Mouse (Mus musculus) limb, embryonic 14.5 days (tissue): ENCODE data around the gene Fam71b. TPM values are rescaled to one million over a fixed set of nuclear protein-coding genes. Genes with fewer than 3 reads are reported as not detected.

Experiments used
- ATAC-seq: fragments of 200-750 bp; cut with Nextera tagmentation; 2 replicates; pipeline ENCODE4 v1.8.0; 2017; ENCODE audit warnings: low read depth, moderate number of reproducible peaks, moderate TSS enrichment; ENCODE audit not compliant: low FRiP score
- DNase-seq: peaks from one replicate; pipeline ENCODE4 v3.0.0-alpha.2; 2015; ENCODE audit warnings: low spot score
- H3K27ac ChIP-seq: fragments of 300-500 bp; sonication (generic); replicated peaks from 2 replicates; pipeline ENCODE4 v1.5.1; 2014; ENCODE audit warnings: low read depth, mild to moderate bottlenecking, low read length, moderate library complexity, mixed read lengths
- H3K27me3 ChIP-seq: fragments of 300-500 bp; sonication (generic); 2 replicates; pipeline ENCODE4 v1.6.1; 2014; ENCODE audit warnings: low read length, mixed read lengths; ENCODE audit not compliant: control insufficient read depth, insufficient read depth
- H3K36me3 ChIP-seq: fragments of 300-500 bp; sonication (generic); 2 replicates; pipeline ENCODE4 v1.6.1; 2014; ENCODE audit warnings: mild to moderate bottlenecking, low read length, moderate library complexity, mixed read lengths; ENCODE audit not compliant: control insufficient read depth, insufficient read depth
- H3K4me1 ChIP-seq: fragments of 300-500 bp; sonication (generic); 2 replicates; pipeline ENCODE4 v1.6.1; 2014; ENCODE audit warnings: antibody characterized with exemption, low read length, mixed read lengths; ENCODE audit not compliant: control insufficient read depth, insufficient read depth
- H3K4me2 ChIP-seq: fragments of 300-500 bp; sonication (generic); replicated peaks from 2 replicates; pipeline ENCODE4 v1.6.1; 2014; ENCODE audit warnings: low read depth, mild to moderate bottlenecking, low read length, moderate library complexity; ENCODE audit not compliant: severe bottlenecking
- H3K4me3 ChIP-seq: fragments of 300-500 bp; sonication (generic); replicated peaks from 2 replicates; pipeline ENCODE4 v1.5.1; 2014; ENCODE audit warnings: low read length
- H3K9ac ChIP-seq: fragments of 300-500 bp; sonication (generic); 2 replicates; pipeline ENCODE4 v1.6.1; 2014; ENCODE audit warnings: mild to moderate bottlenecking, low read depth, low read length, moderate library complexity; ENCODE audit not compliant: severe bottlenecking
- H3K9me3 ChIP-seq: fragments of 300-500 bp; sonication (generic); 2 replicates; pipeline ENCODE4 v1.6.1; 2016; ENCODE audit warnings: low read length; ENCODE audit not compliant: control insufficient read depth
- POLR2A ChIP-seq: fragments of 200-500 bp; IDR thresholded peaks from 2 replicates; pipeline ENCODE4 v1.8.0; 2012; ENCODE audit warnings: inconsistent platforms, mild to moderate bottlenecking, moderate library complexity, borderline replicate concordance; ENCODE audit not compliant: insufficient read depth, insufficient read length; ENCODE audit errors: extremely low read depth
- WGBS: fragments of 180-500 bp; shearing (Covaris S2); extraction: QIAGEN DNeasy Blood & Tissue Kit; methylation state at CpG from one replicate; pipeline ENCODE4 v1.1.7; 2014; 5-methylcytosine and 5-hydroxymethylcytosine counted together
- polyA plus RNA-seq, 2 experiments: library from polyadenylated mRNA; depleted of rRNA in 1 of 2; stranded (reverse) in 1 of 2; unstranded in 1 of 2; fragments of >200 nt; fragmentation: Nextera tagmentation in 1 of 2; extraction: Ambion mirVana in 1 of 2; gene quantifications; 2 replicates each; pipeline versions ENCODE4 v1.2.1 to v1.2.3; 2012 to 2014

The Fam71b gene
- polyA plus RNA-seq, 2 experiments: not detected

DNA sequence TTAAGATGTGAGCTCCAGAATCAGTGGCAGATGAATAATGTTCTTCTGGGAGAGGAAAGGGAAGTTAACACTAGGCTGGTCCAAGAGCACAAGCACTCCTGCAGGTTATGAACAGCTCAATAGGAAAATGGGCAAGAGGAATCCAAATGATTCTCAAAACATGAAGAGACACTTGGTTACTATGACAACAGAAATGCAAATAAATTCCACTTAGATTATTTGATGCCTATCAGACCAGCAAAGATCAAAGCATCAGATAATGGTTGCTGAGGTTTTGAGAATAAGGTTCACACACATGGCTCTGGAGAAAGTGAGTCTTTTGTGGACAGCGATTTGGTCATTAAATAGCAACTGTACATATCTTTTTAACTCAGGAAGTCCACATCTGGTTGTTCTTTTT is 19.0 kb upstream of the Fam71b start:
- TF ChIP-seq POLR2A: no peak
- no peaks in the 10 kb centered on the region for H3K9me3 ChIP-seq
- no peaks in the 10 kb centered on the region for H3K36me3 ChIP-seq
- DNase-seq (no peak), ATAC-seq (no peak)
- H3K27me3 ChIP-seq: no peaks in the 10 kb centered on the region
- no peaks in the 10 kb centered on the region for H3K4me1 ChIP-seq
- H3K9ac ChIP-seq: no peak overlapping the region
- H3K4me3 ChIP-seq: no peak overlapping the region
- 85% methylated on average over 1 of the region's 1 CpGs for WGBS
- no peak overlapping the region for H3K27ac ChIP-seq
- H3K4me2 ChIP-seq: no peak overlapping the region

DNA sequence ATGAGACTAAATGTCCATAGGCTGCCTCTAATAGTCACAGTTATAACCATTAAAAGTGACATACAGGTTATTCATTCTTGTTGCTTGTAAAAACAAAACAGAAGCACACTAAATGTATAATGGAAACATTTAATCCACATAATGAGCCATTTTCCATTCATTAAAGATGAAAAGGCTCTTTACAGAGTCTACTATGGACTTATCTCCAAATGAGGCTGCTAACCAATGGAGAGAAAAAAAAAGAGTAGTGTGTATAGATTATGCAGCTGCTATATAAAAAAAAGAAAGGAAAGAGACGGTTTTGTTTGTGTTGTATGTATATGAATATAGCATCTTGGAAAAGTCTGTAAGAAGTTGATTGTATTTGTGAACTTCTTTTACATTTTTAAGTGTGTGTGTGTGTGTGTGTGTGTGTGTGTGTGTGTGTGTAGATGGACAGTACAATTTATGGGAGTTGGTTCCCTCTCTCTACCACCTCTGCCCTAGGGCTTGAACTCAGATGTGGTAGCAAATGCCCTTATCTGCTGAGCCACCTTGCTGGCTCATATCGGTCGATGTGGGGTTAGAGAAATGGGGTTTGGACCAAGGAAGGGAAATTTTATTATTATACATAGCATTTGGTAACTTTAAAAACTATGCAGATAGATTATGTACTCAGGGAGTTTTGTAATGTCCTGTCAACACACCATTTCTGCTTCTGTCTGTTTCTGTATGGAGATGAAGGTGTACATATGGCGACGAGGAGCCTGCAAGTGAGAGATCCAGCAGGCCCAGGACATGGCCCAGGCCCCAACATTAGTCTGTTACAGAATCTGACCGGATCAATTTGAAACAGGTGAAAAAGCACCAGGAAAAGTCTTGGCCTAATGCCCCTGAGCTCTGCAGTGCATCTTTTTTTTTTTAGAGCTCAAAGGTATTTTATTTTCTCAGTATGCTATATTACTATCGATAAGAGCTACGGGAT is 18.3 kb upstream of the Fam71b start:
- no peak for TF ChIP-seq POLR2A
- H3K4me3 ChIP-seq: no peak overlapping the region
- WGBS: 79% methylated on average over 8 of the region's 8 CpGs
- H3K4me2 ChIP-seq: no peak overlapping the region
- no peaks in the 10 kb centered on the region for H3K36me3 ChIP-seq
- H3K9ac ChIP-seq: no peak overlapping the region
- no peak for ATAC-seq
- no peaks in the 10 kb centered on the region for H3K27me3 ChIP-seq
- H3K9me3 ChIP-seq: no peaks in the 10 kb centered on the region
- DNase-seq: no peak
- H3K4me1 ChIP-seq: no peaks in the 10 kb centered on the region
- H3K27ac ChIP-seq: no peak overlapping the region

- no peak overlapping the region for H3K4me2 ChIP-seq
- 85% methylated on average over 7 of the region's 7 CpGs for WGBS
- no peak overlapping the region for H3K4me3 ChIP-seq
- DNase-seq (no peak), ATAC-seq (no peak)
- H3K4me1 ChIP-seq: no peaks in the 10 kb centered on the region
- H3K36me3 ChIP-seq: no peaks in the 10 kb centered on the region
- no peaks in the 10 kb centered on the region for H3K27me3 ChIP-seq
- H3K27ac ChIP-seq: no peak overlapping the region
- no peak overlapping the region for H3K9ac ChIP-seq
- TF ChIP-seq POLR2A: no peak
- no peaks in the 10 kb centered on the region for H3K9me3 ChIP-seq
These were observed 16.2 kb upstream of the Fam71b start for GRCm38 (mm10) chr11:46380097-46380675.

- Histone ChIP-seq H3K36me3 (no peaks in the 10 kb centered on the region), H3K27me3 (no peaks in the 10 kb centered on the region), H3K9ac (no peak overlapping the region), H3K4me2 (no peak overlapping the region), H3K27ac (no peak overlapping the region), H3K4me1 (no peaks in the 10 kb centered on the region), H3K4me3 (no peak overlapping the region), H3K9me3 (no peaks in the 10 kb centered on the region)
- DNase-seq (no peak), ATAC-seq (no peak)
- TF ChIP-seq POLR2A: no peak
- 99% methylated on average over 4 of the region's 4 CpGs for WGBS
These were observed 13.9 kb upstream of the Fam71b start for GRCm38 (mm10) chr11:46382466-46382865.

- no peaks in the 10 kb centered on the region for H3K36me3 ChIP-seq
- no peaks in the 10 kb centered on the region for H3K27me3 ChIP-seq
- no peak for TF ChIP-seq POLR2A
- H3K9ac ChIP-seq: no peak overlapping the region
- no peaks in the 10 kb centered on the region for H3K4me1 ChIP-seq
- ATAC-seq (no peak), DNase-seq (no peak)
- H3K4me2 ChIP-seq: no peak overlapping the region
- 64% methylated on average over 2 of the region's 2 CpGs for WGBS
- H3K4me3 ChIP-seq: no peak overlapping the region
- H3K9me3 ChIP-seq: no peaks in the 10 kb centered on the region
- H3K27ac ChIP-seq: no peak overlapping the region
These were observed 11.4 kb upstream of the Fam71b start for GRCm38 (mm10) chr11:46384925-46385324.
